Mouse (Mus musculus) heart, adult 2 months (tissue): Measurements from ENCODE around the gene Zfhx3. TPM values are rescaled to one million over a fixed set of nuclear protein-coding genes. Genes with fewer than 3 reads are reported as not detected.

ENCODE experiments used
- DNase-seq, 2 experiments: peaks; one replicate each; pipeline ENCODE4 v3.0.0; 2021
- H3K27ac ChIP-seq: fragments of 200-600 bp; 2 replicates; pipeline ENCODE4 v1.8.1; 2022
- H3K27me3 ChIP-seq: fragments of 200-500 bp; 2 replicates; pipeline ENCODE4 v1.6.1; 2012; ENCODE audit warnings: mild to moderate bottlenecking, low read length, inconsistent platforms, mixed read lengths; ENCODE audit not compliant: control insufficient read depth, insufficient read depth
- H3K36me3 ChIP-seq: fragments of 200-500 bp; 2 replicates; pipeline ENCODE4 v1.6.1; 2012; ENCODE audit warnings: low read length, inconsistent platforms; ENCODE audit not compliant: control insufficient read depth, insufficient read depth
- H3K4me1 ChIP-seq: fragments of 200-500 bp; 2 replicates; pipeline ENCODE4 v1.6.1; 2011; ENCODE audit warnings: low read length; ENCODE audit not compliant: control insufficient read depth, insufficient read depth
- H3K4me3 ChIP-seq: fragments of 200-600 bp; 2 replicates; pipeline ENCODE4 v1.8.1; 2022
- H3K79me2 ChIP-seq: fragments of 200-500 bp; replicated peaks from 2 replicates; pipeline ENCODE4 v1.6.1; 2012; ENCODE audit warnings: mild to moderate bottlenecking, inconsistent platforms, low read length, moderate library complexity, mixed read lengths; ENCODE audit not compliant: control insufficient read depth, insufficient read depth
- H3K9ac ChIP-seq: fragments of 200-500 bp; 2 replicates; pipeline ENCODE4 v1.6.1; 2012; ENCODE audit warnings: low read depth, mild to moderate bottlenecking, control low read depth, inconsistent platforms, low read length, mixed read lengths
- CTCF ChIP-seq: fragments of 200-600 bp; IDR thresholded peaks from 2 replicates; pipeline ENCODE4 v1.8.1; 2022; ENCODE audit warnings: antibody characterized with exemption, mild to moderate bottlenecking, moderate library complexity
- EP300 ChIP-seq: fragments of 200-500 bp; IDR thresholded peaks from 2 replicates; pipeline ENCODE4 v1.6.1; 2011; ENCODE audit warnings: low read depth, low read length, control low read depth; ENCODE audit not compliant: insufficient read depth
- POLR2A ChIP-seq: fragments of 200-500 bp; IDR thresholded peaks from 2 replicates; pipeline ENCODE4 v1.6.1; 2011; ENCODE audit warnings: mild to moderate bottlenecking, low read depth, low read length, control low read depth; ENCODE audit not compliant: insufficient read depth
- WGBS: fragments of 180-500 bp; shearing (Covaris S2); methylation state at CpG from one replicate; pipeline ENCODE4 v1.1.7; 2018; 5-methylcytosine and 5-hydroxymethylcytosine counted together
- intact Hi-C: fragments of 180-260 bp; cut with DNase I; formaldehyde crosslinking; loops from one replicate; pipeline ENCODE4 v1.15.1; 2025
- polyA plus RNA-seq: library from polyadenylated mRNA; depleted of rRNA; stranded (reverse); fragments of >200 nt; gene quantifications from 2 replicates; pipeline ENCODE4 v1.2.3, GENCODE M21; 2012
- total RNA-seq, 2 experiments: library from RNA; stranded (reverse); gene quantifications; 2 replicates each; pipeline ENCODE4 v1.2.3; 2021

The Zfhx3 gene
- total and polyA plus RNA-seq, 3 experiments: 1.8 to 8.3 (median 6.9) TPM

GRCm38 (mm10) chr8:108705751-108706150 is 763.3 kb downstream of the Zfhx3 start:
- WGBS: 85% methylated on average over 2 of the region's 2 CpGs
- H3K9ac ChIP-seq: no peak overlapping the region
- peaks cover 4% of the 10 kb centered on the region for H3K4me1 ChIP-seq
- H3K27ac ChIP-seq: no peak overlapping the region; the same call in 1 of the 2 replicates
- no peak for DNase-seq
- no peaks in the 10 kb centered on the region for H3K27me3 ChIP-seq
- H3K36me3 ChIP-seq: no peaks in the 10 kb centered on the region
- TF ChIP-seq CTCF: no peak
- TF ChIP-seq POLR2A: no peak
- no peak for TF ChIP-seq EP300
- intact Hi-C loops: no loop called here
- no peaks in the 10 kb centered on the region; the same call in 1 of the 2 replicates for H3K79me2 ChIP-seq
- no peak overlapping the region for H3K4me3 ChIP-seq

- Histone ChIP-seq H3K27me3 (no peaks in the 10 kb centered on the region), H3K4me3 (no peak overlapping the region), H3K4me1 (peaks cover 4% of the 10 kb centered on the region), H3K36me3 (no peaks in the 10 kb centered on the region), H3K9ac (no peak overlapping the region), H3K79me2 (no peaks in the 10 kb centered on the region; the same call in 1 of the 2 replicates), H3K27ac (no peak overlapping the region)
- 57% methylated on average over 3 of the region's 3 CpGs for WGBS
- TF ChIP-seq POLR2A (no peak), EP300 (no peak), CTCF (no peak)
- no peak for DNase-seq
- intact Hi-C loops: no loop called here
These were observed 764.0 kb downstream of the Zfhx3 start for GRCm38 (mm10) chr8:108706491-108706847.

GRCm38 (mm10) chr8:108706848-108707541 is 764.6 kb downstream of the Zfhx3 start:
- Histone ChIP-seq H3K27ac (no peak overlapping the region), H3K9ac (no peak overlapping the region)
- intact Hi-C loops: no loop called here

GRCm38 (mm10) chr8:108707576-108708281 is 765.3 kb downstream of the Zfhx3 start:
- H3K27ac ChIP-seq: no peak overlapping the region
- TF ChIP-seq POLR2A (no peak), EP300 (no peak), CTCF (no peak)
- no peaks in the 10 kb centered on the region for H3K36me3 ChIP-seq
- no peaks in the 10 kb centered on the region; the same call in 1 of the 2 replicates for H3K79me2 ChIP-seq
- no peaks in the 10 kb centered on the region for H3K27me3 ChIP-seq
- 55% methylated on average over 5 of the region's 5 CpGs for WGBS
- no peak overlapping the region for H3K9ac ChIP-seq
- intact Hi-C loops: no loop called here
- no peak overlapping the region for H3K4me3 ChIP-seq
- peaks cover 4% of the 10 kb centered on the region for H3K4me1 ChIP-seq
- DNase-seq: no peak

More at GRCm38 (mm10) chr8:108706848-108707541, 764.6 kb downstream of the Zfhx3 start:
- WGBS: 78% methylated on average over 6 of the region's 6 CpGs
- TF ChIP-seq CTCF: no peak
- TF ChIP-seq EP300: no peak
- TF ChIP-seq POLR2A: no peak
- Histone ChIP-seq H3K36me3 (no peaks in the 10 kb centered on the region), H3K27me3 (no peaks in the 10 kb centered on the region), H3K79me2 (no peaks in the 10 kb centered on the region; the same call in 1 of the 2 replicates), H3K4me3 (no peak overlapping the region), H3K4me1 (peaks cover 4% of the 10 kb centered on the region)
- DNase-seq: no peak

GRCm38 (mm10) chr8:108708833-108709387 is 766.5 kb downstream of the Zfhx3 start:
- no peak overlapping the region for H3K27ac ChIP-seq
- TF ChIP-seq EP300 (no peak), CTCF (no peak), POLR2A (no peak)
- intact Hi-C loops: no loop called here
- no peaks in the 10 kb centered on the region for H3K27me3 ChIP-seq
- H3K4me1 ChIP-seq: peaks cover 6% of the 10 kb centered on the region
- no peak overlapping the region for H3K9ac ChIP-seq
- no peak for DNase-seq
- no peak overlapping the region for H3K4me3 ChIP-seq
- 56% methylated on average over 8 of the region's 8 CpGs for WGBS
- H3K79me2 ChIP-seq: no peaks in the 10 kb centered on the region
- H3K36me3 ChIP-seq: 0 out of 2 replicates have a peak, but pooled peaks cover 2% of the 10 kb centered on the region
